Mouse (Mus musculus) telencephalon, adult 2 months (tissue): ENCODE results near the gene Ccdc63.
A peak's percentile ranks its signal among the peaks of the same experiment; 100 is the strongest.
"Not testable (repeated sequence)": the region's sequence is repeated elsewhere in the genome, so short reads cannot be mapped to it uniquely, and the experiment has no call there.

Source experiments
- DNase-seq: peaks from one replicate; pipeline ENCODE4 v3.0.0-alpha.2; 2011; ENCODE audit warnings: low read depth, low spot score

Gene Ccdc63

DNA sequence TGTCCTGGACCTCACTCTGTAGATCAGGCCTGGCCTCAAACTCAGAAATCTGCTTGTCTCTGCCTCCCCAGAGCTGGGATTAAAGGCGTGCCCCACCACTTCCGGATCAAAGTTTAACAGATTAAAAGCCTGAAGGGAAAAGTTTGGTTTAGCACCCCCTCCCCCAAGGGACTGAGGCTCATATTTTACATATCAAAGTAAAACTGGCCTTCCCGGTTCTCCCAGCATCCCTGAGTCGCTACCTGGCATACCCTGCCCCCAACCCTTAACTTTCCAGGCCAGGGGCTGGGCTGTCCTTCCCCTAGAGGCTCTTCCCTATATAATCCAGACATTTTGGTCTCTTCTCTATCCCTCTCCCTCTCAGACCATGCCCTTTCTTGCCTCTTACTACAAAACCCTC is 8.6 kb upstream of the Ccdc63 start:
- no peak for DNase-seq

DNA sequence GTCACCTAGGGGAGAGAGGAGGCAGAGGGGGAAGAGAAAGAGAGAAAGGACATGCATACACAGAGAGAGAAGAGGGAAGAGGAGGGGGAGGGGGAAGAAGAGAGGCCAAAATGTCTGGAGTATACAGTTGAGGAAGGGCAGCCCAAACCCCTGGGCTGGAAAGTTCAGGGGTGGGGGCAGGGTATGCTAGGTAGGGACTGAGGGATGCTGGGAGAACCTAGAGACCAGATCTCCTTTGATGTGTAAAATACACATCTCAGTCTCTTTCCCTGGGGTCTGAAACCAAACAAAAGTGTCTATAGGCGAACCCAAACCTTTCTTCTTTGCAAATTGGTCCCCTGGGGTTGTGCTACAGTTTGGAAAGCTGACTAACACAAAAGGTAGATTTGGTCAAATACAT is 7.5 kb upstream of the Ccdc63 start:
- no peak for DNase-seq

DNA sequence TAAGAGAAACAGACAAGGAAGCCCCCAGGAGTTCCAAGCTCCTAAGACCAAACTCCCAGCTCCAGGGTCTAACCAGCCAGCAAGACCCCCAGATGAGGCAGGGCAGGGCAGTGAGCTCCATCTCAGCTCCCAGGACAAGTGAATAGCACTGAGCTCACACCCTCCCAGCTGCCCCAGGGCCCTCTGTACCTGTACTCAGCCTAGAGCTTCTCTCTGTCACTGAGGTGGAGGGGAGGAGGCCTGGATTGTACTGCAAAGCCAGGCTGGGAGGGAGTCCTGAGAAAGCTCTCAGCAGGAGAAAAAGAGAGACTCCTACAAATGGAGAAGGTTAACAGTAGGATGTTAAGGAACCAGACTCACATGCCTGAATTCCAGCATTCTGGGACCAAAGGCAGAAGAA is 6.0 kb upstream of the Ccdc63 start:
- DNase-seq, result no peak

DNA sequence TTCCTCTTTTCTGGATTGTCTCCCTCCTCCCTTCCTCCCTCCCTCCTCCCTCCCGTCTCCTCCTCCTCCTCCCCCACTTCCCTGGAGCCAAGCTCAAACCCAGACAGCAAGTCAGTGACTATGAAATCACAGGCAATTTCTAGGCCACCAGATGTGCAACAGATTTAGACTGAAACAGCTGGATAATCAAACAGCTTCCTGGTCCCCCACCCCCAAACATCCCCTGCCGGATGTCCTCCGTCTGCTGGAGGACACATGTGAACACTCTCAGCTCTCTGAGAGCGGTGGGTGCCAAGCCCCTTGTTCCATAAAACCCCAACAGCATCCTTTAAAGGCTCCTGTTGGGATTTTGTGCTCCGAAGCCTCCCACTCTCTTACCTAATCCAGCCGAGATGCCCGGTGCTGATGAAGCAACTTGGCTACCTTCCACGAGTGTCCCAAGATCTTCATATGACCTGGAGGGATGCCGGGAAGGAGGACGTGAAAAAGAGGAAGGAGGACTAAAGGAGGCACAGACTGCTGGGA is 5.5 kb upstream of the Ccdc63 start:
- no peak for DNase-seq

DNA sequence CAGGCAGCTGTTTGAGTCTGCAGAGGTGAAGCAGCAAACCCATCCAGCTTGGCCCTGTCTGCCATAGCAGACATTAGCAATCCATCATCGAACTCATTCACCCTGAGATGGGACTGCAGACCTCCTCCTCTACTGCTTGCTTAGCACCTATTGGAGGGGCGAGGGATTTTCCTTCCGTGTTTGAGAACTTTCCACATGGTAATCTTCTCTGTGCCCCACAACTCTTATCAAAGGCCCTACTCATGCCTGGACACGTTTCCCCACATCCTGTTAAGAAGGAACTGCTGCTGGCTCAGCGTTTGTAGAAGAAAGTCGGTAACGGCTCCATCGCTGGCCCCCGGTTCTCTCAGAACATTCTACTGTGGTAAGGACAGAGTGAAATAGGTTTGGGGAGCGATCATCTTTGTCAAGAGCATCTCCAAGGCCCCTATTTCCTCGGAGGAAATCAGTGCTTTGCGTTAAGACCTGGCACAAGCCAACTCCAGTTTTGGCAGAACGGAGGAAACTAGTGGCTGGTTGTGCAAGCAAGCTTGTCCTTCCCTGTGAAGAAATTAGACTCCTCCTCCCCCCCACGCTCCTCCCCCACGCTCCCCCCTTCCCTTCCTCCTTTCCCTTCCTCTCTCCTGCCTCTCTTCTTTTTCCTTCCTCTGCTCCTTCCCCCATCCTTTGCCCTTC is 4.9 kb upstream of the Ccdc63 start:
- DNase-seq, result no peak

DNA sequence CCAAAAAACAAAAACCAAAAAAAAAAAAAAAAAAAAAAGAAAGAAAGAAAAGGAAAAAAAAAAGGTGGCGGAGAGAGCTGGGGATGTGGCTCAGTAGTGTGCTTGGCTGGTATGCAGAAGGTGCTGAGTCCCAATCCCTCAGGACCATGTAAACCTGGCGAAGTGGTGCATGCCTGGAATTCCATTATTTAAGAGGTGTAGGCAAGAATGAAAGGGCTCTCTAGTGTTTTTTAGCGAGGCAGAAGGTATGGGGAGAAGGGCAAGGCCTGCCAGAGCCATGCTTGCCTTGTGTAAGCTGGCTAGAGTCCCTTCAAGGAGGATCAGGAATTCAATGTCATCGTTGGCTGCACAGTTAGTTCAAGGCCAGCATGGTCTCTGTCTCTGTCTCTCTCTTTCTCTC is 4.2 kb upstream of the Ccdc63 start:
- no peak for DNase-seq

DNA sequence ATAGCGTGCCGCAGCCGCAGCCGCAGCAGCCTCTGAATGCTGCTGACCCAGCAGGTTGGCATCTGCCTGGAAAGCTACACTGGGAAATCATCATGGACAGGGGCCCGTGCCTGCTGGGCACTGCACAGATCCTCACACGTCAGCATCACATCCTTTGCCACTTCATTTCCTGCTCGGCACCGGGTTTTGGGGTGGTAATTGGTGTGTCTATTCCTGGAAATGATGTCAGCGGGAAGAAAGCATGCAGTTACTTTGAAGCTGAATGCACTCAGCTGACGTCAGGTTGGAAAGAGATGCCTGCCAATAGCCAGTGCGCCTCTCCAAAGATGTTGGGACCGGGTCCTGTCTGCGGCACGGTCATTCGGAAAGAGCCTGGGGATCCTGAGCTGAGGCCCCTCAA is 2.9 kb upstream of the Ccdc63 start:
- DNase-seq, result no peak

DNA sequence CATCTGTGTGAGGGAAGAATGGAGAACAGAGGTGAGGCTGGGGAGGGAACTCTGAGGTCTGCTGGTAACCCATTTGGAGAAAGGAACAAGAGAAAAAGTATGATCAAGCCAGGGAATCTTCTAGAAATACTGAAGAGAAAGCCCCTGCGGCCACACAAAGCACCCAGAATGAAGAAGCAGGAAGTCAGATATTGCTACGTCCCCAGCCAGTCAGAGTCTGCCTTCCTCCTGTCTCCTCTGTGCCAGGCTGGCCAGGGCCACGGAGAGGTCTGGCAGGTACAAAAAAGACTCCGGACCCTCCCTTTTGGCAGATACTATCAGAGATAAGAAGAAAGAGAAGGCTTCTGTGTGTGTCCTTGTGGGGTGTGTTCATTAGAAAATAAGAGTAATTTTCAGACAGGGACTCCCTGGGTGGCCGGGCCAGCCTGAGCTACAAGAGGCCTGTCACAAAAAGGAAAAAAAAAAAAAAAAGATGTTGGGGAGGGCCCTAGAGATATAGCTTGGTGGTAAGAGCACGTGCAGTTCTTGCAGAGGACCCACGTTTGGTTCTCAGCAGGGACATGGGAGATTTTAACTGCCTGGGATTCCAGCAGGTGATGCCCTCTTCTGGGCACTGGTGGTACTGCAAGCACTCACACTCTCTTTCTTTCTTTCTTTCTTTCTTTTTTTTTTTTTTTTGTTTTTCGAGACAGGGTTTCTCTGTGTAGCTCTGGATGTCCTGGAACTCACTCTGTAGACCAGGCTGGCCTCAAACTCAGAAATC is 1.8 kb upstream of the Ccdc63 start:
- no peak for DNase-seq

DNA sequence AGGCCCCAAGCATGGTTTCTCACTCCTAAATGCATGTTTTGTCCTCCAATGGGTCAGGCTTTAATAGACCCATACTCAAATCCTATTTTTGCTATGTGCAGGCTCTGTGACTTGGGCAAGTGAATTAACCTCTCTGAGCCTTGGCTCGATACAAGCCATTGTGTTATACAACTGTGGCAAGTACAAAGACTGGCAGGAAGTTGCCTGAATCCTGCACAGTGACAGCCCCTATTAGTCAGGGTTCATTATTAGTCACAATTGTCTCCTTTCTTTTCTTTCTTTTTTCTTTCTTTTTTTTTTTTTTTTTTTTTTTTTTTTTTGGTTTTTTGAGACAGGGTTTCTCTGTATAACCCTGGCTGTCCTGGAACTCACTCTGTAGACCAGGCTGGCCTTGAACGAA is 852 bp downstream of the Ccdc63 start:
- not testable (repeated sequence) for DNase-seq

DNA sequence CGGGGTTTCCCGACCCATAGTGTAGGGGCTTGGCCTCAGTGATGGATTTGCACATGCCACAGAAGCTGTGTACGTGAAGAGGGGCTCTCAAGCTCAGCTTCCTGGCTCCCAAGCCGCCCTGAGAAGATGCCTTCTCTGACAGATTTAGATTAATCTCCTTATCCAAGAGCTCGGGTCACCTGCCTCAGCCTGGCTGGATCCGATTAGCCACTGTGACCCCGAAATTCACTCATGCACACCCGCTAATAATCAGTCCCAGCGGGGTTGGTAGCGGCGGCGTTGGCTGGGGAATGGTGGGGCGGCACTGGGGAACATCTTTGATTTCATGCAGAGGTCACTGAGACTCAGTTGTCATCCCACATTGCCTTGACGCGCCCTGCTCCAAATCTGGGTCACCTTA is 1.8 kb downstream of the Ccdc63 start:
- no peak for DNase-seq

DNA sequence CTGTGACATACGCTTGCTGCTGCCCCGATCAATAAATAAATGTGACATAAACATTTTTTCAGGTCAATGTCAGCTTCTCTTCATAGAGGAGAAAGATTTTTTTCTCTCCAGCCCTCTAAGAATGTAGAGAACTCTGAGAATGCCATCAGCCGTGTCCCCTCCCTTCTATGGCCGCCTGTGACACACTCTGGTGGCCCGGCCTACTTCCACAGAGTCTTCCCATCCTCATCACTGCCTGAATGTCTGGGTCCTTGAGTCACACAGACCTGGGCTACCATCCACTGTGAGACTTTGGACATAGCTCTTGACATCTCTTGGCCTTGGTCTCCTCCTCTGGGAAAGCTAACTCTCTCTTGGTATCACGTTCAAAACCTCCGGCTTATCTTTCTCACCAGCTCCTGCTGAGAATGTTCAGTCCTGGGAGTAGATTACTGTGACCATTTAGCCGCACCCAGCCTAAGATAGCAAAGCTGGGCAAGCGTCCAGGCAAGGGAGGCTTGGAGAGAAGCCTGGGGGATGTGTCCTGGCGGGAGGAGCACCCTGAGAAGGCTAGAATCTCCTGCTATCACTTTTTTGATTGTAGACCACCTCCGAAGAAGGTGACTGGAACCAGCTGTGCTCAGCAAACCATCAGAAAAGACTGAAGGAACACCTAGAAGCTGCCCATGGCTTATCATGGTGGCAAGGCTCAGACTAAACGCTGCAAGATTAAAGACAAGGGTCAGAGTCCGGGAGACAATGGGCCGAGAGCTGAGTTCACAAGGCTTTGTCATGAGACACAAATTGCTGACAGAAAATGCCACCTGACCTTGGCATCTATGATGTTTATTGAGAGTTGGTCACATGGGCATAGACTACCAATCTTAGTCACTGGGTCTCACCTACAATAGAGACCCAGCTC is 3.9 kb downstream of the Ccdc63 start:
- no peak for DNase-seq

DNA sequence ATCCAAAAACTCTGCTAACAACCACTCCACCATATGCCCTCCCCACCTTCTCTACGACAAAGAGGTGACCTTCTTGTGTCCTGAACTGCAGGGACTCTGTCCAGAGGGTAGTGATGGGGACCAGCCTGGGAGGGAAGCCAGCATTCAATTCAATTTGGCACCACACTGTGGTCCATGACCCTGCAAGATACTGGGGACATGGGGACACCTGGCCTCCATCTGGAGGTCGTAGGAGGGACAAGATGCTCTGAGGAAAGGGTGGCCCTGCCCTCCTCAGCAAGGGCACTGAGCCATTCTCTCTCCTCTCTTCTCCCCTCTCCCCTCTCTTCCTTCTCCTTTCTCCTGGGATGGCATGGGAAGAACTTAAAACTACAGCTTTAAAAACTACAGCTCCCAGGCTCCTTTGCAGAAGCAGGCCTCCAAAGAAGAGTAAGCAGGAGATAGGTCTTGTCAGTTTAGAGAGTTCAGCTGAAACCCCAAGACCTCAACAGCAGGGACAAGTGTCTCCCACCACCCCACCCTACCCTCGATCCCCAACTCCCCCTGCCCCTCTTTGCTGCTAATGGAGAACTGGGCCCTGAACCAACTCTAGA is 5.2 kb downstream of the Ccdc63 start:
- no peak for DNase-seq

DNA sequence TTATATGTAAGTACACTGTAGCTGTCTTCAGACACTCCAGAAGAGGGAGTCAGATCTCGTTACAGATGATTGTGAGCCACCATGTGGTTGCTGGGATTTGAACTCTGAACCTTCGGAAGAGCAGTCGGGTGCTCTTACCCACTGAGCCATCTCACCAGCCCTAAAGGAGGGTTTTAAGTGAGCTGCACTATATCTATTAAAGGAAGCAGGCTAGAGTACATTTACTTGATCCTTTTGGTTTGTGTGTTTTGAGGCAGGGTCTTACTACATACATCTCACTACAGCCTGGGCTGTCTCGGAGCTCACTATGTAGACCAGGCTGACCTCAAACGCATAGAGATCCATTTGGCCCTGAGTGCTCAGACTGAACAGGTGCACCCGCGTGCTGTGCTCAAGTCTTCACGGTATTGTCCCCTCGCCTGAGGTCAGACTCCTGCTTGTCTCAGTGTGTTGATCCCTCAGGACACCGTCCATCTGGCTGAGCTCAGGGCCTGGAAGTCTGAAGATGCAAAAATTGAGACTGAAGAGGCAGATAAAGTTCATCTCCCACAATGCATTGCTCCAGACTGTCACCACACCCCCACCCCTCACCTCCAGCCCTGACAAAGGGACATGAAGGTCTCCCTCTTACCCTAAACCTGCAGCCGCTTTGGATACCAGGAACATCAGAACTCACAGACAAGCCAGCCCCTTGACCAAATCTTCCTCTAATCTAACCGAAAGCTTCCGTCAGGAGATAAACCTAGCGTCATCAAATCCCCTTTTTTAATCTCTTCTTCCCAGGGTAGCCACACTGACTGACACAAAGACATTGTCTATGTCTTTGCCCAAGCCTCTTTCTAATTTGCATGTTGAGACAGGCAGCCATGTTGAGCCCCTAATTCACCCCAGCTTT is 6.0 kb downstream of the Ccdc63 start:
- no peak for DNase-seq

DNA sequence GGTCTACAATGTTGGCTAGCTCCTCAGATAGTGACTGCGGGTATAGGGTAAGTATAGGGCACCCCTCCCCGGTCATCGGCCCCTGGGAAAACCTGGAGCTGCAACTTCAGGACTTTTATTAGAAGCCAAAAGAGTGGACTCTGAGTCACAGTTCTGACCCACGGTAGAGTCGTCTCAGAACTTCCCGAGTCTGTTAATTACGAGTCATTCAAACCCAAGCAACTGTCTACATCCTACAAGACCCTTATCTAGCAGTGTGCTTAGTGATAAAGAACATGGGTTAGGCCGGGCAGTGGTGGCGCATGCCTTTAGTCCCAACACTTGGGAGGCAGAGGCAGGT is 7.6 kb downstream of the Ccdc63 start:
- no peak for DNase-seq

DNA sequence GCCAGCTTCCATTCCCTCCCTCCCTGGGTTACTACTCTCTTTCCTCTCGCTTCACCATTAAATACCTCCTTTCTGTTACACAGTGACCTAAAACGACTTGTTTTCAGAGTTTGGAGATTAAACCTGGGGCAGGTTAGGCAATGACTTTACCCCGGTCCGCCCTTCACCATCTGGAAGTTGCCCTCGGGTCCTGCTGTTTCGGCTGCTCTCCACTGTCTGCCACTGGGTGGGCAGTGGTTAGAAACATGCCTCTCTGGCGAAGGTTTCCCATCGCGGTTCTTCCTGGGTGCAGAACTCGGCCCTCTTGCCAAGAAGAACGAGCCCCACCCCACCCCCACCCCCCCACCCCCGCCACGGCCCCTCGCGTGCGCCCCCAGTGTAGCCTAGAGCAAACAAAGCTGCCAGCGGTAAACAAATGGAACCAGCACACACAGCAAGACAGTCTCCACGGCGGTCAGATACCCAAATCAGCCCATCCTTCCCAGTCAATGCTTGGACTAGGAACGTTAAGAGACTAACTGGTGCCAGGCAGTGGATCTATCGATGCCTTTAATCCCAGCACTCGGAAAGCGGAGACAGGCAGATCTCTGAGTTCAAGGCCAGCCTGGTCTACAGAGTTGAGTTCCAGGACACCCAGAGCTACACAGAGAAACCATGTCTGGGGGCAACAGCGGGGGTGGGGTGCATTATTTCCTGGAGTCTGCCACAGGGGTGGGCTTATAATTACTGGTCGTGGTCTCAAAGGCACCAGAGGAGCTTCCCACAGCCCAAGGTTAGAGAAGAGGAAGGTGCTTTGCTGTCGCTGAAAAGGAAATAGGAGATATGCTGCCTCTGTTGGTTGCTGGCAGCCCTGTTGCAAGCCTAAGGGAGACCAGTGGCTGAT is 8.2 kb downstream of the Ccdc63 start:
- no peak for DNase-seq

DNA sequence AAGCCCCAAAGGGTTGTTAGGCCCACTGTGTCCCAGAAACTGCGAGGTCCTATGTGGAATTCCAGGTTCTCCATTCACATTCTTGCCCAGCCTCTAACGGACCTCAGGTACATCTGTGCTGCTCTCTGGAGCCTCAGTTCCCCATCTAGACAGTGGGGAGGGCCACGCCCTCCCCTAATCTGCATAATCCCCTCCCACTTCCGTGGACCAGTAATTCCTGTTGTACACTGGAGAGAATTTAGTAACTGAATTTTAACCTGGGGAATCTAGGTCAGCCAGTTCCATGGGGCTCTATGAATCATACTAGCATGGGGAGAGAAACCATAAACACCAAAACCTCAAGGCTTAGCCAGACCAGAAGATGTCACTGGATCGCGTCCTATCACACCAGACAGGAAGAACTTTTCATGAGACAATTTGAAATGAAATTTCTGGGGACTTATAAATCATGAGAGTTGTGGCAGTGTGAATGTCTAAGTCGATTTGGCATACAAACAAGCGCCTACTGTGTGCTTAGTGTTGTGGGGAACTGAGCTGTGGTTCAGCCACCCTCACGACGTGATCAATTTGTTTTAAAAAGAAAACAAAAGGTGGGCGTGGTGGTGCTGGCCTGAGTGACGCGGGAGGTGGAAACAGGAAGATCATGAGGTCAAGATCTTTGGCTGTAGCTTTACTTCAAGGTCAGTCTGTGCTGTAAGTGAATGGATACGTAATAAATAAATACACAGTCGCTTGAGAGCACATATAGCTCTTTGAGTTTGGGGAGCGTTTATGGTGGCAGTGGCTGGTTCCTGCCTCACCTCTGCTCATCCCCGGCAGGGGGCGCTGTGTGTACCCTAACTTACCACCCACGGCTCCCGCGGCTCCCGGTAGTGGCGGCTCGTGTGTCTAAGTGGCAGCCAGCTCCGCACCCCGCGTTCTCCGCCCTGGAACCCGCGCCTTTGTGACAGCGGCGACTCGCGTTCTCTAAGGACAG is 9.3 kb downstream of the Ccdc63 start:
- peak; percentile 55 for DNase-seq

DNA sequence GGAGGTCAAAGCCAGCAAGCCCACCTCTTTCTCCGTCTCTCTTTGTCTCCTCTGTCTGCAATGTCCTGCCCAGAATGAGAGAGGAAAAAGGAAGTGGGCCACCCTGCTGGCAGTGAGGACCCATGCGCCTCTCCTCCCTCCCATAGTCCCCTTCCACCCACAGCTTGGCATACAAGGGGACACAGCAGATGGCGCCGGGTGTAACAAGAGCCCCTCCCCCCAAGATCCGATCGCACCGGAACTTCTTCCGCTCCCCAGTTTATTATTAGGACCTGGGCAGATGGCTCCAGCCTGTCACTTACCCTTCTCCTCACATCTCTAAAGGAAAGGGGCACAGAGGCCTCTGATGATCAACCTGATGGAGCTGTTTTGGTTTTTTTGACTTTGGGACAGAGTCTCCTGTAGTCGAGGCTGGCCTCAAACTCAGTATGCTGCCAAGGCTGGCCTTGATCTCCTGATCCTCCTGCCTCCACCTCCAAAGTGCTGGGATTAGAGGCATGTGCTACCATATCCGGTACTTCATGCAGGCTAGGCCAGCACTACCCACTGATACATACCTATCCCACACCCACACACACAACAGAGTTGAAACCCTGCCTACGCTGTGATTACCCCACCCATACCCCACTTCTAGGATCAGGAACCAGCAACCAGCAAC is 10.2 kb downstream of the Ccdc63 start:
- DNase-seq, result no peak

DNA sequence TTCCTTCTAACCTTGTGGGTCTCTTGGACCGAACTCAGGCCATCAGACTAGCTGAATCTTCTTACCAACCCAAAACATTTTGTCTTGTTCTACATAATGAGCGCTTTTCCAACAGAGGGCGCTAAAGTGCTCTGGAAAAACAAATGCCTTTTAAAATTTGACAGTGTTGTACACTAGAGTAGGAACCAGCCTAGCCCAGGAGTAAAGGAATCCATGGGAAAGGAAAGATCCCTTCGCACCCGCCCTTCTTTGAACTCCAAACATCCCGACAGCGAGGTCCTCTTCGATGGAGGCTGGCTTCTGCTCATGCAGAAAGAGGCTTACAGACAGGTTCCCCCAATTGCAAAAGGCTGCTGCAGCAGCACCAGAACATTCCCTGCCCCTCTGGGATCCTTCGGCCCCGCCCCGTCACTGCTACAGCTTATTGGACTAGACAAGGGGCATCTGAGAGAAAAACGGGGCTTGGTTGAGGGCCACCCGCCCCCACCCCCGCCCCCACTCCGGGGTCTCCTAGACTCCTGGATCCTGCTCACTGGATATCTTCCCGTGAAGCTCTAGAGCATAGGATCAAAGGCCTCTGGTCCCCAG is 11.5 kb downstream of the Ccdc63 start:
- DNase-seq, result peak; percentile 70
